Mouse (Mus musculus): ENCODE measurements around the gene Cblc.

- TF ChIP-seq CTCF (IDR thresholded peaks at IDR 0.05; ENCODE audit: borderline replicate concordance, insufficient read depth, low read length) (no peak), POLR2A (IDR thresholded peaks at IDR 0.05; ENCODE audit: low read depth, low read length) (no peak)
Observed at GRCm38 (mm10) chr7:19829694-19830093, 33.1 kb upstream of the Cblc start.

Measured in embryonic fibroblast, embryonic 13.5 days (primary cell).